Mouse (Mus musculus): ENCODE measurements around the gene Cpa5. TPM values are rescaled to one million over a fixed set of nuclear protein-coding genes. Genes with fewer than 3 reads are reported as not detected.

The Cpa5 gene
- polyA plus RNA-seq, 1 experiment from 2014 or later: not detected

DNA sequence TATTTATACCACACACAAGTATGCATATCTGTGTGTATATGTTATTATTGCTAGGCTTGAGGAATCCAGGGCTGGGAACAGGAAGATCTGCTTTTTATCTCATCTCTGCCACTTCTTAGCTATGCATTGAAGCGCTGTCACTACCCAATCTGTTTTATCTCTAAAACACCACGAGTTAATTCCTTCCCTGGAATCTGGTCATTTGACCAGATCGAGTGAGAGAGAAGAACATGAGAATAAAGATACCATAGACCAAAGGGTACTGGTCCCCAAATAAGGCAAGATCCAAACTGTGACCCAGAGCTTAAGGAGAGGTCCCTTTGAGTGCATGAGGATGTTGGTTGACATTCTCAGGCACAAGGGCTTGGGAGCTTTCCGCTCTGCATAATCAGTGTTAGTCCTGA lies 11.2 kb downstream of the Cpa5 start:
- H3K27me3 ChIP-seq (ENCODE audit: control insufficient read depth, insufficient read depth, low read depth, low read length): peaks cover 4% of the 10 kb centered on the region
- no peak overlapping the region for H3K9ac ChIP-seq (ENCODE audit: low read depth, low read length)
- H3K27ac ChIP-seq (ENCODE audit: low read length): no peak overlapping the region
- H3K4me1 ChIP-seq (ENCODE audit: control insufficient read depth, low read depth, low read length): peaks cover 1% of the 10 kb centered on the region; the same call in 1 of the 2 replicates
- no peaks in the 10 kb centered on the region for H3K36me3 ChIP-seq (ENCODE audit: control insufficient read depth, insufficient read depth)
- WGBS (ENCODE audit: insufficient replicate concordance): 24% methylated on average over 4 of the region's 4 CpGs
- ATAC-seq (ENCODE audit: low read depth): peak; percentile 19; the same call in 1 of the 2 replicates
- no peak overlapping the region for H3K4me3 ChIP-seq (ENCODE audit: low read depth, low read length)
- no peaks in the 10 kb centered on the region for H3K9me3 ChIP-seq (replicated peaks; ENCODE audit: control insufficient read depth, low read length)
- H3K4me2 ChIP-seq (ENCODE audit: low read depth, low read length): no peak overlapping the region

GRCm38 (mm10) chr6:30624763-30625162 lies 14.0 kb downstream of the Cpa5 start:
- H3K4me1 ChIP-seq (ENCODE audit: control insufficient read depth, low read depth, low read length): no peaks in the 10 kb centered on the region
- H3K27ac ChIP-seq (ENCODE audit: low read length): no peak overlapping the region
- no peak for ATAC-seq (ENCODE audit: low read depth)
- no peaks in the 10 kb centered on the region; the same call in 1 of the 2 replicates for H3K27me3 ChIP-seq (ENCODE audit: control insufficient read depth, insufficient read depth, low read depth, low read length)
- WGBS (ENCODE audit: insufficient replicate concordance): 80% methylated on average over 9 of the region's 9 CpGs
- H3K4me2 ChIP-seq (ENCODE audit: low read depth, low read length): no peak overlapping the region
- H3K9ac ChIP-seq (ENCODE audit: low read depth, low read length): no peak overlapping the region
- no peaks in the 10 kb centered on the region for H3K36me3 ChIP-seq (ENCODE audit: control insufficient read depth, insufficient read depth)
- H3K4me3 ChIP-seq (ENCODE audit: low read depth, low read length): no peak overlapping the region
- no peaks in the 10 kb centered on the region for H3K9me3 ChIP-seq (replicated peaks; ENCODE audit: control insufficient read depth, low read length)

DNA sequence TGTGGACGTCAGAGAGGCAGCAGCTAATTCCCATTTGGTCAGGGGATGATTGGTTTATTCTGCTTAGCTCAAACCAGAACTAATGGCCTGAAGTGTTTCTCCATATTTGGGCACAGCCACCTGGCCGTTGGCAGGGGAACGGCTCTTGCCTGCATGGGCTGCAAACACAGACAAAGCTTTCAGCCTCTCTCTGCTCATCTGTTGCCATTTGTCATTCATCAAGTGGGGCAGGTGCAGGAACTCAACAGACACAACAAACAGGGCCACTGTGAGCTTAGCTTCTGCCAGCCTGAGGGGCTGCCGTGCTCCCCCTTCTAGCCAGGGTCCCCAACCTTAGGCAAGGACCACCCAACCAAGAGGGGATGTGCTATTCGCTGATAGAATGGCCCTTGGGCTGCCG lies 17.3 kb downstream of the Cpa5 start:
- no peak for ATAC-seq (ENCODE audit: low read depth)
- WGBS (ENCODE audit: insufficient replicate concordance): 63% methylated on average over 6 of the region's 6 CpGs
- no peaks in the 10 kb centered on the region for H3K9me3 ChIP-seq (replicated peaks; ENCODE audit: control insufficient read depth, low read length)
- no peak overlapping the region for H3K27ac ChIP-seq (ENCODE audit: low read length)
- no peak overlapping the region for H3K4me2 ChIP-seq (ENCODE audit: low read depth, low read length)
- no peaks in the 10 kb centered on the region for H3K27me3 ChIP-seq (ENCODE audit: control insufficient read depth, insufficient read depth, low read depth, low read length)
- H3K4me3 ChIP-seq (ENCODE audit: low read depth, low read length): no peak overlapping the region
- no peaks in the 10 kb centered on the region for H3K4me1 ChIP-seq (ENCODE audit: control insufficient read depth, low read depth, low read length)
- no peak overlapping the region for H3K9ac ChIP-seq (ENCODE audit: low read depth, low read length)
- no peaks in the 10 kb centered on the region for H3K36me3 ChIP-seq (ENCODE audit: control insufficient read depth, insufficient read depth)

DNA sequence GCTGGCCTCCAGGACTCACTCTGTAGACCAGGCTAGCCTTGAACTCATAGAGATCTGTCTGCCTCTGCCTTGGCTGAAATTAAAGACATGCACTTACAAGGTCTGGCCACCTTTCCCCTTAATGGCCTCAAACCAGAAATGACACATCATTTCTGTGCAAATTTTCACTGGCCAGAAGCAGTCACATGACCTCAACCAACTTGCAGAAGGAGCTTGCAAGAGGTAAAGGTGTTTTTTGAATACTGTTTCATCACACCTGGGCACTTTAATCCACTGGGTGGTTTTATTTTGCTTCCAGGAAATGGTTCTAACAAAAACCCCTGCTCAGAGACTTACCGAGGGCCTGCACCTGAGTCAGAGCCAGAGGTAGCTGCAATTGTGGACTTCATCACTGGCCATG lies 19.2 kb downstream of the Cpa5 start:
- H3K9me3 ChIP-seq (replicated peaks; ENCODE audit: control insufficient read depth, low read length): no peaks in the 10 kb centered on the region
- WGBS (ENCODE audit: insufficient replicate concordance): 80% methylated on average over 1 of the region's 1 CpGs

GRCm38 (mm10) chr6:30635361-30635862 lies 24.6 kb downstream of the Cpa5 start:
- Histone ChIP-seq H3K36me3 (ENCODE audit: control insufficient read depth, insufficient read depth) (no peaks in the 10 kb centered on the region), H3K27me3 (ENCODE audit: control insufficient read depth, insufficient read depth, low read depth, low read length) (no peaks in the 10 kb centered on the region), H3K27ac (ENCODE audit: low read length) (no peak overlapping the region), H3K9ac (ENCODE audit: low read depth, low read length) (no peak overlapping the region), H3K4me3 (ENCODE audit: low read depth, low read length) (no peak overlapping the region), H3K4me2 (ENCODE audit: low read depth, low read length) (no peak overlapping the region), H3K9me3 (replicated peaks; ENCODE audit: control insufficient read depth, low read length) (no peaks in the 10 kb centered on the region), H3K4me1 (ENCODE audit: control insufficient read depth, low read depth, low read length) (peaks cover 5% of the 10 kb centered on the region)
- ATAC-seq (ENCODE audit: low read depth): peak; percentile 43; the same call in 1 of the 2 replicates
- WGBS (ENCODE audit: insufficient replicate concordance): 44% methylated on average over 8 of the region's 8 CpGs

More for the DNA sequence above, 19.2 kb downstream of the Cpa5 start:
- no peak overlapping the region for H3K4me3 ChIP-seq (ENCODE audit: low read depth, low read length)
- H3K27me3 ChIP-seq (ENCODE audit: control insufficient read depth, insufficient read depth, low read depth, low read length): no peaks in the 10 kb centered on the region
- no peaks in the 10 kb centered on the region for H3K36me3 ChIP-seq (ENCODE audit: control insufficient read depth, insufficient read depth)
- ATAC-seq (ENCODE audit: low read depth): no peak
- H3K4me1 ChIP-seq (ENCODE audit: control insufficient read depth, low read depth, low read length): no peaks in the 10 kb centered on the region
- no peak overlapping the region for H3K27ac ChIP-seq (ENCODE audit: low read length)
- no peak overlapping the region for H3K9ac ChIP-seq (ENCODE audit: low read depth, low read length)
- H3K4me2 ChIP-seq (ENCODE audit: low read depth, low read length): no peak overlapping the region

DNA sequence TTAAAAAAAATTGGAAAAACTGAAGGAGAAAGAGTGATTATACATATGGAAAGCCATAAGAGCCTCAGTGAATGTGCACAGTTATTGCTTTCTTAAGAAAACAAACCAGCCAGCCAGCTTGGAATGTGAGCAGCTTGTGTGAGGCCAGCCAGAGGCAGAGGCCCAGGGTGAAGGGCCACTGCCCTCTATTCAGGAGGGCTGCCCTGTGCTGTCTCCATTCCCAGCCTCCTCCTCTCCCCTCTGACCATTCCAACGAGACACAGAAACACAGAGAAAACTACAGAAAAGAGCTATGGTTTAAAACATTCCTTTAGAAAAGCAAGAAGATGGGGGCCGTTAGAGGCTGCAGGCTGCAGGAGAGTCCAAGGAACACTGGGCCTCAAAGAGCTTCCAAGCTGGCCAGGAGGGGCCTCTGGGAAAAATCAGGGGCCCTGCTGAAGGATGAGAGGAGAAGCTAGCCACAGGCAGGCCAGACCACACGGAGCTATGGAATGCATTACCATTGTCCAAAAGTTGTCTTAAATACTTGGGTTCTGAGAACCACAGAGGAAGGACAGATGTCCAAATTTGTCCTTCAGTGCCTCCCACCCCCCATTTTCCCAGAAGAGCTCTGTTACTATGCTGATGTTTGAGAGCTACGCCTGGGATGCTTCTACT lies 25.5 kb downstream of the Cpa5 start:
- peaks cover 5% of the 10 kb centered on the region for H3K4me1 ChIP-seq (ENCODE audit: control insufficient read depth, low read depth, low read length)
- 62% methylated on average over 4 of the region's 4 CpGs for WGBS (ENCODE audit: insufficient replicate concordance)
- H3K9ac ChIP-seq (ENCODE audit: low read depth, low read length): no peak overlapping the region
- H3K9me3 ChIP-seq (replicated peaks; ENCODE audit: control insufficient read depth, low read length): no peaks in the 10 kb centered on the region
- no peak overlapping the region for H3K4me2 ChIP-seq (ENCODE audit: low read depth, low read length)
- no peak for ATAC-seq (ENCODE audit: low read depth)
- no peak overlapping the region for H3K27ac ChIP-seq (ENCODE audit: low read length)
- no peaks in the 10 kb centered on the region for H3K27me3 ChIP-seq (ENCODE audit: control insufficient read depth, insufficient read depth, low read depth, low read length)
- H3K36me3 ChIP-seq (ENCODE audit: control insufficient read depth, insufficient read depth): no peaks in the 10 kb centered on the region
- H3K4me3 ChIP-seq (ENCODE audit: low read depth, low read length): no peak overlapping the region

GRCm38 (mm10) chr6:30638674-30639268 lies 28.0 kb downstream of the Cpa5 start, which contains the start of gene Cpa1:
Gene Cpa1, plus strand, starts transcription at chr6:30639218.
- ATAC-seq (ENCODE audit: low read depth): peak; percentile 58; the same call in 1 of the 2 replicates
- Histone ChIP-seq H3K4me3 (ENCODE audit: low read depth, low read length) (no peak within 1 kb of the TSS), H3K27me3 (ENCODE audit: control insufficient read depth, insufficient read depth, low read depth, low read length) (no peaks in the 10 kb centered on the region), H3K36me3 (ENCODE audit: control insufficient read depth, insufficient read depth) (no peaks in the 10 kb centered on the region), H3K27ac (ENCODE audit: low read length) (no peak within 1 kb of the TSS), H3K4me2 (ENCODE audit: low read depth, low read length) (no peak within 1 kb of the TSS), H3K4me1 (ENCODE audit: control insufficient read depth, low read depth, low read length) (peaks cover 5% of the 10 kb centered on the region), H3K9ac (ENCODE audit: low read depth, low read length) (no peak within 1 kb of the TSS), H3K9me3 (replicated peaks; ENCODE audit: control insufficient read depth, low read length) (no peaks in the 10 kb centered on the region)
- WGBS (ENCODE audit: insufficient replicate concordance): 29% methylated on average over 5 of the region's 5 CpGs

DNA sequence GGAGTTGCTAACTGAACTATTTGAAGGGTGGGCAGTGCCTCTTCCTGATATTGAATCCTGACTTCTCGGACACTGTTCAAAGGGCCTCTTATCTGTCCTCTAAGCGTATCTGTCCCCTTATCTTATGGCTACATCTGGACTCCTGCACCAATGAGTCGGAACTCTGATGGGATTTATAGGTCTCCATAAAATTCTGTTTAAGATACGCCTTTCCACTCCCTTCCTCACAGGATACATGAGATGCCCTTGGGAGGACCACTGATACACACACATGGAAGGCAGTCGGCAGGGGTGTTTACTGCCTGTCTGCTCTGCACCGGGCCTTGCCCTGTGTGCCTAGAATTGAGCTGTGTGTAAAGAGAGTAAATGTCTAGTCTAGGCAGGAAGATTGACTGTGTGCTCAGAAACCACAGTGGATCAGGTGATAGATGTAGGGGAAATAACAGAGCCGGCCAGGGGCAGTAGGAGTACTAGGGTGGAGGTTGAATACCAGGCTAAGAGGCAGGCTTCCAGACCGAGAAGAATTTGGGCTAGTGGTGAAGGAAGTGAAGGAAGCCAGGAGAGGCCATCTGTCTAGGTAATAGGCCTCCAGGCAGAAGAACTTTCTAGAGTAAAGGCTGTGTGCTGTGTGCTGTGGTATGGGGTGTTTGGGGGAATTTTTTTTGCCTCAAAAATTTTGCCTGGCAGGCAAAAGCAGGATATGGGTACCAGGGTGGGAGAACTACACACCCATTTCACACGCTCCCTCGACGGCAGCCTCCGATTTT lies 33.1 kb downstream of the Cpa5 start:
- Histone ChIP-seq H3K4me3 (ENCODE audit: low read depth, low read length) (no peak overlapping the region), H3K27ac (ENCODE audit: low read length) (no peak overlapping the region), H3K36me3 (ENCODE audit: control insufficient read depth, insufficient read depth) (no peaks in the 10 kb centered on the region), H3K9me3 (replicated peaks; ENCODE audit: control insufficient read depth, low read length) (no peaks in the 10 kb centered on the region), H3K27me3 (ENCODE audit: control insufficient read depth, insufficient read depth, low read depth, low read length) (no peaks in the 10 kb centered on the region), H3K4me1 (ENCODE audit: control insufficient read depth, low read depth, low read length) (peaks cover 2% of the 10 kb centered on the region), H3K9ac (ENCODE audit: low read depth, low read length) (no peak overlapping the region), H3K4me2 (ENCODE audit: low read depth, low read length) (no peak overlapping the region)
- WGBS (ENCODE audit: insufficient replicate concordance): 31% methylated on average over 12 of the region's 12 CpGs
- no peak for ATAC-seq (ENCODE audit: low read depth)

Data from liver, embryonic 16.5 days (tissue).